Mouse (Mus musculus): Measurements from ENCODE around the gene Tpm4. TPM values are rescaled to one million over a fixed set of nuclear protein-coding genes. Genes with fewer than 3 reads are reported as not detected.

Gene Tpm4
- total RNA-seq, 2 experiments from 2014 or later: 26.2 to 27.5 TPM

DNA sequence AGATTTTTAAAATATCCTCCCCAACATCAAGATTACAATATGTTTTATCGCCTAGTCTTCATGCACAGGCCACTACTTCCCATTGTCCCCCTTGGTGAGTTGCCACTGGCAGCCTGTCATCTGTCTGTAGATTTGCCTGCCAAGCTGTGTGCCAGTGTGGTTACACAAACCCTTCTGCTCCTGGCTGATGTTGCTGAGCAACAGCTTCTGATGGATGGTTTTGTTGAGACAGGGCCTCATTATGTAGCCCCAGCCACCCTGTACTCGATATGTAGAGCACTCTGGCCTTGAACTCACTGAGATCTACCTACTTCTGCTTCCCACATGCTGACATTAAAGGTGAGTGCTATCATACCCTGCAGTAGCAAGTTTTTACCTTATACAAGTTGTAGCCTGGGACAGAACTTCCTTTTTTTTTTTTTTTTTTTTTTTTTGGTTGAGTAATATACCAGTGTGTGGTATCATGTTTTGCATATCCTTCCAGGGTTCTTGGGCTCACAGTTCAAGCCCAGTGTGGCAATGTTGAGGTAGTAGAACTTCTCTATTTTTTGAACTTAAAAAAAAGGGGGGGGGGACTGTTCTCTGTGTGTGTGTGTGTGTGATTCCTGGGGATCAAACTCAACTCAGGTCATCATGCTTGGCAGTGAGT, 48.9 kb downstream of the Tpm4 start:
- no peak for DNase-seq (ENCODE audit: extremely low spot score in 1 of 2, low spot score in 1 of 2)

DNA sequence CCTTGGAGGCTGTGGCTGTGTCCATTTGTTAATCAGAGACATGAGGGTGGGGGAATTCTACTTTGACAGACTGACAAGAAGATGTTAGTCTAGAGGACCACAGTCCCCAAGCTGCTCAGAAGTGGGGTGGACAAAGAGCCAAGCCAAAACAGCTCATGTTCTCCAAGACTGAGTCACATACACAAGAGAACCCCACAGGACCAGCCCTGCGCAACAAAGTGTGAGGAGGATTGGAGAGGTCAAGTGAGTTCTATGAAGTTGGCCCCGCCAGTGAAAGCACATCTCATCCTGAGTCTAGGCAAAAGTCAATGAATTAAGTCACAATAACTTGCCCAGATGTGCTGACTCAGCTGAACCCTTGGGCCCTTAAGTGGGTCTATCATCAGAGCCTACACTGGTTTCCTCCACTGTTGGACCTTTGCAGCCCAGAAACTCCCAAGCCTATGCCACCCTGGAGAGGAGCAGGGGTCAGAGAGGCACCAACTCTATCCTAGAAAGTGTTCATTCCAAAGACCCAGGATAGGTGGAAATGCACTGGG, 53.1 kb downstream of the Tpm4 start:
- no peak for DNase-seq (ENCODE audit: extremely low spot score in 1 of 2, low spot score in 1 of 2)

DNA sequence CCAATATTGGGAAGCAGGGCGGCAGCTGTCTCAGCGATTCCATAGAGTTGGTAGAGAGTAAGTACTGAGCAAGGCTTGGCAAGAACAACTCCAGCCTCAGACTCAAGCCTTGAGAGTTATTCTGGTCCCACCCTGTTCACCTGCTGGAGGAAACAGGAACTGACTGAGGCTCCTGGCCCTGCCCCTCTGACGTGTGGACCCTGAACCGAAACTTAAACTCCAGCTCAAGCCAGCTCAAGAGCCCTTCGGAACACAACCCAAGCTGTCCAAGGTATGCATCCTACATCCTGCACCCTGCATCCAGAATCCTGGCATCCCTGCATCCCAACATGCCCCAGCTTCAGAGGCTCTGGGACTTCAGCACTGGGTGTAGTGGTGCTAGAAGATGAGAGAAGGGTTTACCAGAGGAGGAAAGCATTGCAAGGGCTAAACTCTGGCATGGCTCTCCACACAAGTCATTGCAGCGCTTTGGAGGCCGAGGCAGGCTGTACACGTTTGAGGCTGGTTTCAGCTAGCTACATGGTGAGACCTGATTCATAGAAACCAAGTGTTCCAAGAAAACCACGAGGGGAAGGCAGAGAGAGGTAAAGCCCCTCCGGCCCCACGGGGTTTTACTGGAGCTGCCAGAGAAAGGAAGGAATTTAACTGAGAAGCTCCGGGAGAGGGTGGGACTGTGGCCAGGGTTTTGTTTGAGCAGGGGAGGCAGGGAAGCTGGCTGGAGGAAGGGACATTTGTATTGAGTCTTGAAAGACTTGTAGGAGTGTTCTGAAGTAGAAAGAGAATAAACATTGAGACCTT, 54.8 kb downstream of the Tpm4 start, which contains the start of gene Hsh2d:
Hsh2d (plus strand) TSS at position 222 of the 798 bp plus-strand sequence.
- no peak for DNase-seq (ENCODE audit: extremely low spot score in 1 of 2, low spot score in 1 of 2)

DNA sequence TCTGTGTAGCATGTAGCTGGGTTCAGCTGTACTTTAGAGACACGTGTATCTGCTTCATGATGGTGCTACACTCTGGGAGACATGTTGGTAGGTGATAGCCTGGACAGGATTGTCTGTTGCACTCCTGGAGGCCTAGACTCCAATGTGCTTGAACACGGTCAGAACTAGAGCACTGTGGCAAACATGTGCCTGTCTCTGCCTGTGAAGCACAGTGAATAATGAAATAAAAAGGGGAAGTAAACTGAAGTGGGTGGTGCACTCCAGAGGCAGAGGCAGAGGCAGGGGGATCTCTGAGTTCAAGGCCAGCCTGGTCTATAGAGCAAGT, 55.4 kb downstream of the Tpm4 start:
- no peak for DNase-seq (ENCODE audit: extremely low spot score in 1 of 2, low spot score in 1 of 2)

DNA sequence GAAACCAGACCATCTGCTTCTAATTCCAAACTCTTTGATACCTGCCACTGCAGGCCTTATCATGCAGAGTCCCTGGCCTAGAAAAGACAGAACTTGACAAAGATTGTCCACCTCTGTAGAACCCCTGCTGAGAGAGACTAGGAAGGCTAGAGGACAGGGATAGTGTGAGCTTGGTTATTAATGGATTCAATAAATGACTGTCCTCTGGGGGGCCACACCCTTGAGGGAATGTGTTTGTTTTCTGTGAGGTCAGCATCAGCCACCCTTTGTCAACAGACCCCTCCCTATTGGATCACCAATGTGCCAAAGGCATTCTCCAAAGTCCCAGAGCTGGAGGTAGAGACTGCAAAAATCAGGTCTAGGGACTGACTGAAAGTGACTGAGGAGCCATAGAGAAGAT, 57.3 kb downstream of the Tpm4 start:
- DNase-seq (ENCODE audit: extremely low spot score in 1 of 2, low spot score in 1 of 2): no peak

DNA sequence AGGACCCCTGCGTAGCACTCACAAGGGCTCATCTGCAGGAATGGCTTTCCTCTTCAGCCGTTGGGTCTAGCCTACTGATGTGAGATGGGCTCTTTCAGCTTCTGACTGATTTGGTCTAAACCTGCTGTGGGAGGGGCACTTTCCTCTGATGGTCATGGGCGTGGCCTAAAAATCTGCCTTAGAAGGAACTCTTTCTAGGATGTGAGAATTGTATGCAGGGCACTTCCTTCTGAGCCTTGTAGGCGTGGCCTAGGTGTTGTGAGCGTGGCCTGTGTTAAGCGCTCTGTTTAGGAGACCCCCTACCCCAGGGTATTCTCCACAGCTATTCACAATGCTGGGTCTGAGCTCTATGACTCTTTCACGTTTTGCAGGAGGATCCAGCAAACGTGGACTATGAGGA, 63.2 kb downstream of the Tpm4 start:
- no peak for DNase-seq (ENCODE audit: extremely low spot score in 1 of 2, low spot score in 1 of 2)

Other genes with a start within 250 kb of the Tpm4 start
- 10 to 100 TPM; 13.4 to 13.9 TPM for gene Zfp882, start 226.4 kb upstream of the Tpm4 start, total RNA-seq (2021)
- gene Zfp617, start 226.3 kb upstream of the Tpm4 start, total RNA-seq (2021): 10 to 100 TPM; 25.6 to 30.8 TPM
- gene Zfp961, start 183.9 kb upstream of the Tpm4 start, total RNA-seq (2021): 10 to 100 TPM; 15.4 to 21.8 TPM
- not detected for gene Cyp4f18, start 125.3 kb upstream of the Tpm4 start, total RNA-seq (2021)
- not detected for gene Olfr372, start 93.8 kb upstream of the Tpm4 start, total RNA-seq (2021)
- not detected for gene Olfr373, start 51.8 kb upstream of the Tpm4 start, total RNA-seq (2021)
- gene Olfr374, start 27.9 kb upstream of the Tpm4 start, total RNA-seq (2021): not detected
- gene Rab8a, start 26.2 kb downstream of the Tpm4 start, total RNA-seq (2021): 10 to 100 TPM; 40.0 to 41.2 TPM
- gene Hsh2d, start 54.7 kb downstream of the Tpm4 start, total RNA-seq (2021): not detected
- not detected for gene Cib3, start 77.9 kb downstream of the Tpm4 start, total RNA-seq (2021)
- gene Gm11034, start 78.7 kb downstream of the Tpm4 start, total RNA-seq (2021): not detected
- gene Fam32a, start 84.8 kb downstream of the Tpm4 start, total RNA-seq (2021): 10 to 100 TPM; 57.4 to 60.6 TPM
- 10 to 100 TPM; 85.8 to 96.2 TPM for gene Ap1m1, start 105.0 kb downstream of the Tpm4 start, total RNA-seq (2021)
- 1 to 10 TPM; 6.6 to 7.9 TPM for gene Gm10282, start 170.3 kb downstream of the Tpm4 start, total RNA-seq (2021)
- 10 to 100 TPM; 14.3 to 18.0 TPM for gene Klf2, start 184.1 kb downstream of the Tpm4 start, total RNA-seq (2021)